Mouse (Mus musculus): ENCODE results near the gene Zfp429. TPM values are rescaled to one million over a fixed set of nuclear protein-coding genes. Genes with fewer than 3 reads are reported as not detected.

The Zfp429 gene
- polyA plus RNA-seq (2017; shearing (Covaris generic)) = 29.7 TPM

GRCm38 (mm10) chr13:67399183-67399903 is at the start of gene Zfp429:
Zfp429 (minus strand) TSS chr13:67399819.

GRCm38 (mm10) chr13:67421207-67421857 is 21.7 kb upstream of the Zfp429 start, which contains the start of gene Zfp459:
Zfp459 (minus strand) TSS chr13:67421418.

DNA sequence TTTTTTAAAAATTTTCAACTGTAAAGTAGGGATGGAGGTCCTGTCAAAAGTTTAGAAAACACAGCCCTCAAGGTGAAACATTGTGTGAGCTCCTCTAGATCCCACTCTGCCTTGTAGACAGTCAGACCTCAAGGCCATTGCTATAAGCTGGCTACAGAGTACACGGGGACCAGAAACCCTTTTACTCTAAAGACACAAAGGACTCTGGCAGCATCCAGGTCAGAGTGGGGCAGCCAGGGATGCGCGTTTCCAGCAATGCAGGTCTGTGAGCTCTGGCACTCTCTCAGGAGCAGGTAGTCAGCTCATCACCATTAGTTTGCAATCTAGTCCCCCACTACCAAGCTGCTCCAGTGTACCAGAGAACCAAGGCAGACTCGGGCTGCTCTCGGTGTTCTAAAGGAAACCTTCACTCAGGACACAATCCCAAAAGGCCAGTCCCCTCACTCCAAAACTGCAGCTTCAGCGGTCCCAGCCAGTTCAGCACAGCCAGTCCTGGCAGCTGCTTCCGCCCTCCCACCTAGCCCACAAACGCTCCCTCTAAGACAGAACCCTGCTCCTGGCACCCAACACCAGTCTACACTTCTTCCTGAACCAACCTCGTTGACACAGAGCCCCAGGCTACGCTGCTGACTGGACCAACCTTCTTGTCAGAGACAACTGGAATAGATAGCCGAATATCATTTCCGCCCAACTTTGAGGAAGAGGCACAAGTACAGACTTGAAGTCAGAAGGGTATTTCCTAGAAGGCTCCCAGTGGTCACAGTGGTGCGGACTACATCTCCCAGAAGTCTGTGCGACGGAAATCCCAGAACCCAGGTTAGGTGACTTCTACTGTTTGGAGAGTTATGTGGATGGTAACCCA is 24.3 kb downstream of the Zfp429 start, which contains the start of the genes Gm28041 and Zfp456:
Gene Gm28041, minus strand, starts transcription at position 684 of the 862 bp plus-strand sequence.
Gene Zfp456, minus strand, starts transcription at position 761 of the 862 bp plus-strand sequence.

GRCm38 (mm10) chr13:67360131-67360744 is 39.4 kb downstream of the Zfp429 start, which contains the start of the genes Gm28044 and Zfp953:
Gm28044 (minus strand) TSS chr13:67360536.
Zfp953 (minus strand) TSS chr13:67360605.

Other genes with a start within 250 kb of the Zfp429 start
- 19.7 TPM for gene Rsl1, start 226.6 kb downstream of the Zfp429 start, polyA plus RNA-seq (2017; shearing (Covaris generic))
- gene Zfp455, start 205.3 kb downstream of the Zfp429 start, polyA plus RNA-seq (2017; shearing (Covaris generic)) = 7.0 TPM
- gene Zfp458, start 121.4 kb downstream of the Zfp429 start, polyA plus RNA-seq (2017; shearing (Covaris generic)) = 3.1 TPM
- 1.0 TPM for gene Zfp457, start 93.3 kb downstream of the Zfp429 start, polyA plus RNA-seq (2017; shearing (Covaris generic))
- gene Zfp595, start 67.2 kb downstream of the Zfp429 start, polyA plus RNA-seq (2017; shearing (Covaris generic)) = 7.4 TPM
- gene Gm28044, start 39.3 kb downstream of the Zfp429 start, polyA plus RNA-seq (2017; shearing (Covaris generic)) = 0.76 TPM
- 2.3 TPM for gene Zfp953, start 39.2 kb downstream of the Zfp429 start, polyA plus RNA-seq (2017; shearing (Covaris generic))
- 2.6 TPM for gene Gm28041, start 24.1 kb downstream of the Zfp429 start, polyA plus RNA-seq (2017; shearing (Covaris generic))
- gene Zfp456, start 24.0 kb downstream of the Zfp429 start, polyA plus RNA-seq (2017; shearing (Covaris generic)) = 8.0 TPM
- gene Zfp459, start 21.6 kb upstream of the Zfp429 start, polyA plus RNA-seq (2017; shearing (Covaris generic)) = 3.3 TPM
- 20.4 TPM for gene Zfp874a, start 51.8 kb upstream of the Zfp429 start, polyA plus RNA-seq (2017; shearing (Covaris generic))
- gene Zfp874b, start 84.4 kb upstream of the Zfp429 start, polyA plus RNA-seq (2017; shearing (Covaris generic)) = 13.3 TPM
- gene Zfp58, start 100.7 kb upstream of the Zfp429 start, polyA plus RNA-seq (2017; shearing (Covaris generic)) = 19.6 TPM
- gene Gm26965, start 126.3 kb upstream of the Zfp429 start, polyA plus RNA-seq (2017; shearing (Covaris generic)) = 1.5 TPM
- gene Zfp87, start 126.4 kb upstream of the Zfp429 start, polyA plus RNA-seq (2017; shearing (Covaris generic)) = 58.4 TPM
- gene Zfp748, start 154.0 kb upstream of the Zfp429 start, polyA plus RNA-seq (2017; shearing (Covaris generic)) = 22.5 TPM
- gene Zfp729b, start 209.9 kb upstream of the Zfp429 start, polyA plus RNA-seq (2017; shearing (Covaris generic)) = 8.2 TPM
- 5.4 TPM for gene Gm49345, start 237.9 kb upstream of the Zfp429 start, polyA plus RNA-seq (2017; shearing (Covaris generic))
- 8.1 TPM for gene Zfp729a, start 238.0 kb upstream of the Zfp429 start, polyA plus RNA-seq (2017; shearing (Covaris generic))